Mouse (Mus musculus) lung, postnatal 14 days (tissue): Measurements from ENCODE around the gene Retreg3.
"Not testable (repeated sequence)": the region's sequence is repeated elsewhere in the genome, so short reads cannot be mapped to it uniquely, and the experiment has no call there.

Experiments used
- DNase-seq: peaks from one replicate; pipeline ENCODE4 v3.0.0; 2021

Gene Retreg3

DNA sequence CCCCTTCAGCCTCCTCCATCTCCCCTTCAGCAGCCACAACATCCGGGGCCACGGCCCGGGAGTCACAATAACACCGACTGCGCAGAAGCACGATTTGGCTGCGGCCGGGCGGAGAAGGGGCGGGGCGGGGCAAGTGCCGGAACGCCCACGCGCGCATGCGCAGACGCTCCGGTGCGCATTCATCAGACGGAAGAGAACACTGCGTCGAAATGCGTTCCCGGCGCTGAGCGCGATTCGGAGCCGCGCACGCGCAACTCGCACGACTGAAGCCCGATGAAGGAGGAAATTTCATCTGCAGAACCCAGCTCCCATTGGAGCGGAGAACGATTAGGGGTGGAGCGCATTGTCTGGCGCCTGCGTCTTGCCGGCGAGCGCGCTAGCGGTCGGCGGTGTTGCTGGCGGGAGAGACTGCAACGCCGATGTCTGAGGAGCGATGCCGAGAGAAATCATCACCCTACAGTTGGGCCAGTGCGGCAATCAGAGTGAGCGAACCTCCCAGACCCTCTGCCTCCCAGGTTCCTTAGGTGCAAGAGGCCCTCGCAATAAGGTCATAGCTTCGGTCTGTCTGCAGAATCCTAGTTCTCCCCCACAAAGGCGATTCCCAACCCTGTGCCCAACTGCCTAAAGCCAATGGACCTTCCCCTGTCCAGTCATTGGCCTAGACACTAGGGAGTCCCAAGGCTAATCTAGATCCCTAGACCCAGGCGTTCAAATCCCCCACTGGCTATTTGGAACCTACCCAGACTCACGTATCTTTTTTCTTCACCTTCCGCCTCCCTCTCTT lies at the start of gene Retreg3, which contains the start of gene Tubg1:
Retreg3 (minus strand) TSS at position 133 of the 784 bp plus-strand sequence.
Tubg1 (plus strand) TSS at position 178 of the 784 bp plus-strand sequence.
- DNase-seq, result peak; percentile 99

- peak; percentile 62 for DNase-seq
These were observed 48.7 kb upstream of the Retreg3 start for GRCm38 (mm10) chr11:101168301-101168980.

GRCm38 (mm10) chr11:101167963-101168300 lies 48.2 kb upstream of the Retreg3 start:
- no peak for DNase-seq

- no peak for DNase-seq
These were observed 47.7 kb upstream of the Retreg3 start for GRCm38 (mm10) chr11:101167211-101167962.

DNA sequence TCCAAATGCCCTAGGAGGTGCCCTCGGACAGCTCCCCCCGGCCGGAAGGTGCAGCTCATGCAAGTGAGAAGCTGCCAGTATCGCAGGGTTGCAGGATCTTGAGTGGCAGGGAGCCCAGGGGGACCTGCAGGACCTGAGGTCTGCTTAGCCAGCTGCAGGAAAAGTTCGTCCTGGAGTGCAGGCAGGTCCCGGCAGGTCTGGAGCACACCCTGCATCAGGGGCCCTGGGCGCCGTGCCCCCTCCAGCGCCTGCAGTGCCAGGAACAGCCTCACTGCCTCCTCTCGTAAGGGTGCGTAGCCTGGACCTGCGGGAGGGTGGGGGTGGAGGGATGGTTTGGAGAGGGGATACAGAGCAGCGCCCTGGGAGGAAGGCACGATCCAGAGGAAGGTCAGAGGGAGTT lies 46.7 kb upstream of the Retreg3 start:
- no peak for DNase-seq

DNA sequence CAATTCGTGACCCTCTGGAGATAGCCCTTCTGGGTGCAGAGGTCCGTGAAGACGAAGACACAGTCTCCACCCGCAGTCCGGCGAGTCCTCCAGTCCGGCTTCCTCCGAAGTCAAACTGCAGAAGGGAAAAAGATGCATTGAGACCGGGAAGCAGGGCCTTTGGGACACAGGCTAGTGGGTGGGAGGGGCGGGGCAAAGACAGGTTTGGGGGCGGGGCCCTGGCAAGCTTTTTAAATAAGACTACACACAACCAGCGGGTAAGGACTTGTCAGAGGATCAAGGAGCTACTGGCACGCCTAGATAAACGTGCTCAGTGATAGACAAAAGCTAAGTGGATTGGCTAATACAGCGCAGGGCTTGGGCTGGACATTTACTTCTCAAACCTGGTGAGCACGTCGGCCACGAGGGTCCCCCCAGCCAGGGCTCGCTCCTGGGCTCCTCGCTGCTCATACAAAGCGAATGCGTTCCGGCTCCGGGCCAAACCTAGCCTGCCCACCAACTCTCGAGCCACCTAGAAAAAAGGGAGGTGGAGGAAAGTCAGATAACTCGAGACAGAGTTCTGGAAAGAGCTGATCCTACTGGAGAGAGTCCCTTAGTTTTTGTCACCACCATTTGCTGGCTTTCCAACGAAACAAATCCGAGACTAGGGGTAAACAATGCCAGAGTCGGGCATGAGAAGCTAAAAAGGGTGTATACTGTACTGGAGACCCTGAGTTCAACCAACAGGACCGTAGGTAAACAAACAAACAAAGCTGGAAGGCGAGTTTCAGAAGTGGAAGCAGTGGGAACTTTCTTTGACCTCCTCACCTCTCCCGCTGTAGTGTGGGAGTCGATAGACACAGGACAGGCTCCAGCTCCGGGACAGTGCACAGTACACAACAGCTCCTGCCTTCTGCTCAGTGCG lies 45.2 kb upstream of the Retreg3 start:
- no peak for DNase-seq

DNA sequence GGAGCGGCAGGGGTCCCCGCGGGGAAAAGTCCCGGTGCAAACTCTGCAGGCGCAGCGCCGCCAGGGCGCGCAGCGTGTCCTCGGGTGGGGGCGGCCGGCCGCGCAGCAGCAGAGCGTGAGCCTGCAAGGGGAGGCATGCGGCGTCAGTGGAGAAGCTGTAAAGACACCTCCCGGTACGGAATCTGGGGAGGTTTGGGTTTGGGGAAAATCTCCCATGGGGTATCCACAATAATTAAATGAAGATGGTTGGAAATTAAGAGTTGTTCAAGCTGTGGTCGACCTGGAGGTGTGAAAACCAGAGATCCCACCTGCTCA lies 44.6 kb upstream of the Retreg3 start:
- no peak for DNase-seq

DNA sequence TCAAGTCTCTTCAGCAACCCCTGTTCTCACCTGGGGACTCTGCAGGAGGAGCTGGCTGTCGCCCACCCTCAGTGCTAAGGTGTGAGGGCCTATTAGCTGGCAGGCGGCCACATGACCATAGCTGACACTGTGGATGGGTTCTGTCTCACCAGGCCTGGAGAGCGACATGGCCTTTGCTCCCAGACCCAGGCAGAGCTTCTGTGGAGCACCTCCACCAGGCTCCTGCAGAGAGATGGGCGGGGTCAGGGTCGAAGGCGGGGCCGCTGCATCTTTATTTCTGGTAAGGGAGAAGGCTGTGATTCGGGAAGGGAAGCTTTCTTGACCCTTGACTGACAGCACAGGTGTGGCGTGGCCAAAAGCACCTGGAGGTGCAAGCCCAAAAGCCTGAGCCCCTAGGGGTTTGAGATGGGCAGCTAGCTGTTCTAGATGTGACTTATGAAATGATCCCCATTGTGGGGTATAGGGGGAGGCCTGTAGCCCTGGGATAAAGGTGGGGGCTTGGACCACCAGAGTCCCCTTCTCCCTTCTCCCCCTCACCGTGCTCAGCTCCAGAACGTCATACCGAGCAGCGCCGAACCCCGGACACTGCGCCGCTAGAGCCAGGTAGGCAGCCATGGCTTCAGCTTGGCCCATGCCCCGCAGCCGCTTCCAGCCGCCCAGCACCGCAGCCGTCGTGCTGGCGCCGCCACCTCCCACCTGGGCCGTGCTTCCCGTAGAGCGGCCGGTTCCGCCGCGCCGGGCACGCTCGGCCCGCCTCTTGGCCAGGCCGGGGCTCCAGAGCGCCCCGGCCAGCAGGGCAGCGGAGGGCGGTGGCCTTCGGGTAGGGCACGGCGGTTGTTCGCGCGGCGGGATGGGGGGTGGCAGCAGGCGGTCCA lies 44.0 kb upstream of the Retreg3 start:
- no peak for DNase-seq

DNA sequence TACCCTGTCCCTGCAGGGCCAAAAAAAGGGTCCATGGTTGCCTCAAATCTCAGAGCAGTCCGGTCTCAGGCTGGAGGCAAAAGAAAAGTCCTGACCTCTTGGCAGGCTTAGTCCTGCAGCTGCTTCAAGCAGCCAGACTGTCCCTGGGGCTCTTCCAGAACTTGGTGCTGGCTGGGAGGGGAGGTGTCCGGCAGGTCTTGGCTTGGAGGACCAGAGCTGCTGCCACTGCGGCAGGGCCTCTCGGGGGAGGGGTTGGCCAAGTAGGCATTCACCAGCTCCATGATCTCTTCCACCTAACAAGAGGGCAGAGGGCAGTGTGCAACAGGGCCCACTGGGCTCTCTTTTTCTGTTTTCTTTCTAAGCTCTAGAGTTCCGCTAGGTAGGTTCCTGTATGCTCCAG lies 43.1 kb upstream of the Retreg3 start:
- peak; percentile 59 for DNase-seq

DNA sequence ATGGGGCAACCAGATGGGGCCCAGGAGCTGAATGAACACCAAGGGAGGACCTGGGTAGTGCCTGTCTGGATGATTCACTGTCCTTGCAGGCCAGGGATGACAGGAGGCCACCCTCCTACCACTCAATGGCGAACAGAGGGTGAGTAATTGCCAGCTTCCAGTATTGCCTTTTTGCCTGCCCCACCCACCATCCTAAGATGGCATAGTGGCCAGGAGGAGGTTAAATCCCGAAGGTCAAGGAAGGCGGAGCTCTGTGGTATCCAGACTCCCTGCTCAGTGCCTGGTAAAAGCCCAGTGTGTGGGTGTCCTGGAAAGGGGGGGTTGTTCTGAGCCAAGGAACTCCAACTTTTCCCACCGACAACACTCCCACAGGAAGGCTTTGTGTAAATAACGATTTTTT lies 42.6 kb upstream of the Retreg3 start:
- no peak for DNase-seq

DNA sequence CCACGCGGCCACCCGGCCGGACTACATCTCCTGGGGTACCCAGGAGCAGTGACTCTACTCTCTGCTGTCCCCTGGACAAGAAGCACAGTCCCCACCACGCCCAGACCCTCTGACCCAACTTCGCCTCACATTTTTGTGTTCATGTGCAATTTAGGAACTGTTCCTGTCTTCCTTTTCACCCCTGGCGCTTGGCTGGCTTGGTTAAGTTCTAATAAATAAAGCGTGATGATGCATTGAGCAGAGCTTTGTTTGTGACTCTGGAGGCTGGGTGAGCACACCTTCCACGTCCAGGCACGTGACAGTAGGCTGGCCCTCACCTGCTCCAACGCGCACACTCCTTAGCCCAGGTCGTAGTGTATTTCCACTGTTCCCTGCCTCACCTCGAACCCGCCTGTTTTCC lies 41.9 kb upstream of the Retreg3 start:
- DNase-seq, result no peak

GRCm38 (mm10) chr11:101160981-101161505 lies 41.4 kb upstream of the Retreg3 start:
- not testable (repeated sequence) for DNase-seq

DNA sequence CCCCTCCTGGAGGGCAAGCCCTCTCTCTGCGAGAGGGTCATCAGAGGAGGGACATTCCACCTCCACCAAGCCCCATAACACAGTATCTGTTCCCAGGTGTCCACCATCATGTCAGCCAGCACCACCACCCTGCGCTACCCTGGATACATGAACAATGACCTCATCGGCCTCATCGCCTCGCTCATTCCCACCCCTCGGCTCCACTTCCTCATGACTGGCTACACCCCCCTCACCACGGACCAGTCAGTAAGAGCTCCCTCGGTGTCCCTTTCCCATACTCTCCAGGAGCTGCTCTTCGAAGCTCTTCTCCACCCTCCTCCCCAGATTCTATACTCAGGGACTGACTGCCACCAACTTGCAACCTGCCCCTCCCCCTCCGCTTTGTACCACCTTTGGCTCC lies 40.5 kb upstream of the Retreg3 start:
- DNase-seq, result not testable (repeated sequence)

GRCm38 (mm10) chr11:101155728-101156371 lies 36.2 kb upstream of the Retreg3 start, which contains the start of gene Tubg2:
Gene Tubg2, plus strand, starts transcription at chr11:101155907.
- peak; percentile 52 for DNase-seq

GRCm38 (mm10) chr11:101155151-101155550 lies 35.5 kb upstream of the Retreg3 start:
- no peak for DNase-seq

GRCm38 (mm10) chr11:101154648-101155047 lies 35.0 kb upstream of the Retreg3 start:
- DNase-seq, result no peak

GRCm38 (mm10) chr11:101152825-101153224 lies 33.1 kb upstream of the Retreg3 start:
- DNase-seq, result no peak

- no peak for DNase-seq
These were observed 31.4 kb upstream of the Retreg3 start for GRCm38 (mm10) chr11:101151063-101151462.

- no peak for DNase-seq
These were observed 29.7 kb upstream of the Retreg3 start for GRCm38 (mm10) chr11:101149178-101150105.

DNA sequence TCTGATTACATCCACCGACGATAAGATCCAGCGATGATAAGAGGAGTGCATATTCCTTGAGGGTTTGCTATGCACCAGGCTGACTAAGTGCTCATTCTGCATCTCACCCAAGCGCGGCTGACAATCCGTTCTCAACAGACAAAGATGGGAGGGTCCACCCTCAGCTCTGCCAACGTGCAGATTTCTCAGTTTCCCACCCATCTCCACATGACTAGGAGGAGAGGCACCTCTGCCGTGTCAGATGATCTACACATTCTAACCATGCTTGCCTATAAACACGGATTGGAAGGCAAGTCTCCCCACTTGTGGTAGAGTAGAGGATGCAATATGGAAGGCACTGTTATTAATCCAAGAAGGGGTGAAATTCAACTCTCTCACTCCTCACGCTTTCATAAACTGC lies 29.1 kb upstream of the Retreg3 start:
- no peak for DNase-seq
